Comparison of ENCODE assay signal across 21 mouse cellular contexts in genomic region chr11:17023984-17024383, GRCm38 (mm10).
"Had no signal": no experiment of that assay in that cellular context is flagged by ENCODE, and none has a peak within 500 bp of the region (broad histone marks: within the 10 kb centered on the region; RNA-seq: fewer than 3 reads in every experiment).

No protein-coding gene starts in this region.

- H3K27ac ChIP-seq: heart, embryonic 10.5 days; hindbrain, embryonic 10.5 days; hindbrain, embryonic 12.5 days; hindbrain, embryonic 14.5 days; intestine, embryonic 15.5 days; layer of hippocampus, adult 2 months; left cerebral cortex, adult 2 months; limb, embryonic 10.5 days; limb, embryonic 12.5 days had no signal

- H3K27me3 ChIP-seq: heart, embryonic 12.5 days; hindbrain, embryonic 12.5 days; intestine, embryonic 15.5 days; limb, embryonic 12.5 days had no signal

- DNase-seq: gastrocnemius, postnatal 14 days; gastrocnemius, postnatal 36 days; heart, postnatal 4 days; kidney, adult 18-20 months; kidney, adult 8-10 months; kidney, postnatal 25 days; kidney, postnatal 4 days; liver had no signal

- H3K36me3 ChIP-seq: heart, embryonic 10.5 days; heart, embryonic 12.5 days; hindbrain, embryonic 10.5 days; hindbrain, embryonic 12.5 days; intestine, embryonic 15.5 days; limb, embryonic 10.5 days; limb, embryonic 12.5 days had no signal

- H3K4me2 ChIP-seq: heart, embryonic 12.5 days; hindbrain, embryonic 12.5 days; hindbrain, embryonic 14.5 days; intestine, embryonic 15.5 days; limb, embryonic 12.5 days had no signal

- H3K4me1 ChIP-seq: heart, embryonic 10.5 days; heart, embryonic 12.5 days; hindbrain, embryonic 10.5 days; hindbrain, embryonic 12.5 days; intestine, embryonic 15.5 days; limb, embryonic 10.5 days; limb, embryonic 12.5 days had no signal

- H3K9me3 ChIP-seq: intestine, embryonic 15.5 days; limb, embryonic 10.5 days had no signal

- H3K4me3 ChIP-seq: heart, embryonic 10.5 days; heart, embryonic 12.5 days; hindbrain, embryonic 10.5 days; hindbrain, embryonic 12.5 days; intestine, embryonic 15.5 days; layer of hippocampus, adult 2 months; left cerebral cortex, adult 2 months; limb, embryonic 10.5 days; limb, embryonic 12.5 days had no signal

- H3K9ac ChIP-seq: heart, embryonic 12.5 days; hindbrain, embryonic 12.5 days; hindbrain, embryonic 14.5 days; intestine, embryonic 15.5 days; limb, embryonic 12.5 days had no signal

- ATAC-seq: hindbrain, embryonic 16.5 days; inflammation-experienced regulatory T-cells, adult 6 months; intestine, embryonic 15.5 days; intestine, postnatal 0 days had no signal
